Mouse (Mus musculus): ENCODE measurements around the gene Asb1. TPM values are rescaled to one million over a fixed set of nuclear protein-coding genes. Genes with fewer than 3 reads are reported as not detected.

The Asb1 gene
- total RNA-seq (2017) = 14.7 and 15.2 TPM in 2 replicates

- peak; percentile 88 for ATAC-seq (replicated peaks; ENCODE audit: low read depth, poor library complexity, severe bottlenecking)
Observed at GRCm38 (mm10) chr1:91540271-91540826, at the start of gene Asb1. Gene Asb1, plus strand, starts transcription at chr1:91540544.

DNA sequence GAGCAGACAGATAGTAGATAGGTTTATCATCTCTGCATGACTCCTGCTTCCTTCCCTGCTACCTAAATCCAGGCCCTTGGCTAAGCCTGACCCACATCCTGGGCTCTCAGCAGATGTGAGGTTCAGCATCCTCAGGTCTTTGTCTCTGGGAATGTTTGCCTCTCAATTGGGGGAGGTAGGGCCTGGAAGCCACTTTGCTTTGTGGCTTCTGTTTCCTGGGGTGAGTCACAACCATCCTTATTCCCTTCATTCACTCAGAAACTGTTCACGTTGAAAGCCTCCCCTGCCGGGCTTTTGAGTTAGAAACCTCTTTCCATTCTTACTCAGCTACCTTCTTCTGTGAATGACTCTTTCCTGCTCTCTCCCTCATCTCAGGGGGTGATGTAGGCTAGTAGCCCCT lies 47.6 kb upstream of the Asb1 start:
- no peak for ATAC-seq (replicated peaks; ENCODE audit: low read depth, poor library complexity, severe bottlenecking)

DNA sequence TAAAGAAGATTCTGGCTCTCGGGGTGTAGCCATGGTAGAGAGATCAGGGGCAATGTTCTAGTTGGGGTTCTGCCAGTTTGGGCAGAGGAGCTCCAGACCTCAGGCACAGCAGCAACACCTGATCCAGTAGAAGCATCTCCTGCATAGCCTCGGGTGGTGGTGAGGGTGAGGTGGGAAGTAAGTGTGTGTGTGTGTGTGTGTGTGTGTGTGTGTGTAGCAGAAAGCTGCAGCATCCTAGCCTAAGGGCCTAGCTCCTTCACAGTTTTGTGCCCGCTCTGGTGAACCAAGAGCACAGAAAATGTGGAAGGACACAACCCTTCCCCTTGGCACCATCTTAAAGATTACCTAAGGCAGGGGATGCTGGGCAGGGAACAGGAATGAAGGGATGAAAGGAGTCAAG lies 46.4 kb upstream of the Asb1 start:
- ATAC-seq (replicated peaks; ENCODE audit: low read depth, poor library complexity, severe bottlenecking) = no peak

DNA sequence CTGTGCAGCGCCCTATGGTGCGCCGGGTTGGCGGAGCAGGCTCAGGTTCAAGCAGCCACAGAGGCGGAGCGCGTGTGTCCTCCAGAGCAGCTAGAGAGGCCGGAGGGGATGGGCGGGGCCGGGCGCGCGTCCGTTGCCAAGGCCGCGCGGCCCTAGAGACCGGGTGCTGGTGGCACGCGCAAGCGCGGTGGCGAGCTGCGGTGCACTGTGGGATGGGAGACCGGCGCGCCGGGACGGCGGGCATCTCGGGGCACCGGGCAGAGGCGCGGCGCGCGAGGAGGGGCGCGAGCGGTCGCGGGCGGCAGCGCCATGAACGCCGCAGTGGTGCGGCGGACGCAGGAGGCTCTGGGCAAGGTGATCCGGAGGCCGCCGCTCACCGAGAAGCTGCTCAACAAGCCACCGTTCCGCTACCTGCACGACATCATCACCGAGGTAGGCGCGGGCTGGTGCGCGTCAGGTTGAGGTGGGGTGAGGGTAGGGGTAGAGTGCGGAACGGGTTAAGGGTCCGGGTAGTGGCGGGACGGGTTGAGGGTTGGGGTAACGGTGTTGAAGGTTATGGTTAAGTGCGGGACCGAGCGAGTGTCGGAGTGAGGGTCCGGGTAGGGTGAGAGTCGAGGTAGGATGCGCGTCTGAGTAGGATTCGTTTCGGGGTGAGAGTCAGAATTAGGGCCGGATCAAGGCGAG lies 45.7 kb upstream of the Asb1 start, which contains the start of gene Traf3ip1:
Traf3ip1 (plus strand) TSS at position 191 of the 684 bp plus-strand sequence.
- peak; percentile 96 for ATAC-seq (replicated peaks; ENCODE audit: low read depth, poor library complexity, severe bottlenecking)

- ATAC-seq (replicated peaks; ENCODE audit: low read depth, poor library complexity, severe bottlenecking) = no peak
Observed at GRCm38 (mm10) chr1:91495321-91495720, 45.0 kb upstream of the Asb1 start.

GRCm38 (mm10) chr1:91498579-91498978 lies 41.8 kb upstream of the Asb1 start:
- ATAC-seq (replicated peaks; ENCODE audit: low read depth, poor library complexity, severe bottlenecking) = no peak

- ATAC-seq (replicated peaks; ENCODE audit: low read depth, poor library complexity, severe bottlenecking) = no peak
Observed at GRCm38 (mm10) chr1:91504615-91505014, 35.7 kb upstream of the Asb1 start.

GRCm38 (mm10) chr1:91514916-91515315 lies 25.4 kb upstream of the Asb1 start:
- ATAC-seq (replicated peaks; ENCODE audit: low read depth, poor library complexity, severe bottlenecking) = no peak

GRCm38 (mm10) chr1:91515642-91516041 lies 24.7 kb upstream of the Asb1 start:
- no peak for ATAC-seq (replicated peaks; ENCODE audit: low read depth, poor library complexity, severe bottlenecking)

DNA sequence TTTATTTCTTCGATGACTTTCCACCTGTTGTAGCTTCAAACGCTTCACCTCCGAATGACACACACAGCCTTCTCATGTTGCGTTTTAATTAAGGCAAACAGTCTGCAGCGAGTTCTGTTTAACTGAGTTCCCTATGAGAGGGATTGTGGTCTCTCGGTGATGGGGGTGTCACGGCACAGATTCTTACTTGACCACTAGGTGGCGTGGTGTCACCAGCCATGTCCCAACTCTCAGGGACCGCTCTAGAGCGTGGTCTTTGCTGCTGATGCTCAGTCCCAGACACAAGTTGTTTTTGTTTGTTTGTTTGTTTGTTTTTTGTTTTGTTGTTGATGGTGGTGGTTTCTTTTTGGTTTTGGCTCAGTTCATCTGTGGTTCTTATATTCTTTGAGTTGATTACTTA lies 16.6 kb upstream of the Asb1 start:
- ATAC-seq (replicated peaks; ENCODE audit: low read depth, poor library complexity, severe bottlenecking) = peak; percentile 97

- ATAC-seq (replicated peaks; ENCODE audit: low read depth, poor library complexity, severe bottlenecking) = no peak
Observed at GRCm38 (mm10) chr1:91525838-91526237, 14.5 kb upstream of the Asb1 start.

- no peak for ATAC-seq (replicated peaks; ENCODE audit: low read depth, poor library complexity, severe bottlenecking)
Observed at GRCm38 (mm10) chr1:91530166-91530565, 10.2 kb upstream of the Asb1 start.

DNA sequence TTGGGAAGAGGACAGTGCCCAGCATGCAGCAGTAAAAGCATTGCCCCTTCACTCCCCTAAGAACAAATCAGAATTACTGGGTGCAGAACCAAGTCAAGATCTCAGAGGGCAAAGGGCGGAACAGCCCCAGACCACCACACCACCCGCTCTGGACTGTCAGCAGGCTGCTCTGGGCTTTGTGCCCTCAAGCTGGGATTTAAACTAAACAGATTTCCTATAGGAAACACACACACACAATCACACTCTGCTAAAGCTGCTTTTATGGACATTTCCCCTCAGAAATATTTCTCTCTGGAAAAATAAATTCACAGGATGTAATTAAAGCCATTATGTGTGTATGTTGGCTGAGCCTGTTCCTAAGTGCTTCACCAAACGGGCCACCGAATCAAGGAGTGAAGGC lies 8.1 kb upstream of the Asb1 start:
- ATAC-seq (replicated peaks; ENCODE audit: low read depth, poor library complexity, severe bottlenecking) = no peak

- no peak for ATAC-seq (replicated peaks; ENCODE audit: low read depth, poor library complexity, severe bottlenecking)
Observed at GRCm38 (mm10) chr1:91532892-91533291, 7.5 kb upstream of the Asb1 start.

GRCm38 (mm10) chr1:91533483-91533882 lies 6.9 kb upstream of the Asb1 start:
- ATAC-seq (replicated peaks; ENCODE audit: low read depth, poor library complexity, severe bottlenecking) = peak; percentile 65

GRCm38 (mm10) chr1:91533961-91534723 lies 6.2 kb upstream of the Asb1 start:
- no peak for ATAC-seq (replicated peaks; ENCODE audit: low read depth, poor library complexity, severe bottlenecking)

- no peak for ATAC-seq (replicated peaks; ENCODE audit: low read depth, poor library complexity, severe bottlenecking)
Observed at GRCm38 (mm10) chr1:91537786-91538569, 2.4 kb upstream of the Asb1 start.

- no peak for ATAC-seq (replicated peaks; ENCODE audit: low read depth, poor library complexity, severe bottlenecking)
Observed at GRCm38 (mm10) chr1:91538570-91538929, 1.8 kb upstream of the Asb1 start.

DNA sequence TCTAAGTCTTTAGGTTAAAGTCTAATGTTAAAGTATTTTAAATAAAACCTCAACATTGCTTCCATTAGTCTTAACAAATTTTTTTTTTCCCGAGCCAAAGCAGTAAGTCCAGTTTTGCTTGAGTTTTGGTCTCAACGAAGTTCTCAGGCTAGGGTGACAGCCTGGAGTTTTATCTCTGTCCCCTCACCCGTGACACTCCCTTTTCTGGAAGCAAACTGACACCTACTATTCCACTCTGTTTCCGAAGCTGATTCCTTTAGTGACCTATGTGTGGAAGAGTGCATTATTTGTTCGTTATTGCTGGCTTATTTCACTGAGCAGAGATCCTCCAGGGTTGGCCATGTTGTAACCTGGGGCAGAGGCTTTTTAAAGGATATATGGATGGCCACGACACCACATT lies 1.1 kb upstream of the Asb1 start:
- ATAC-seq (replicated peaks; ENCODE audit: low read depth, poor library complexity, severe bottlenecking) = no peak

DNA sequence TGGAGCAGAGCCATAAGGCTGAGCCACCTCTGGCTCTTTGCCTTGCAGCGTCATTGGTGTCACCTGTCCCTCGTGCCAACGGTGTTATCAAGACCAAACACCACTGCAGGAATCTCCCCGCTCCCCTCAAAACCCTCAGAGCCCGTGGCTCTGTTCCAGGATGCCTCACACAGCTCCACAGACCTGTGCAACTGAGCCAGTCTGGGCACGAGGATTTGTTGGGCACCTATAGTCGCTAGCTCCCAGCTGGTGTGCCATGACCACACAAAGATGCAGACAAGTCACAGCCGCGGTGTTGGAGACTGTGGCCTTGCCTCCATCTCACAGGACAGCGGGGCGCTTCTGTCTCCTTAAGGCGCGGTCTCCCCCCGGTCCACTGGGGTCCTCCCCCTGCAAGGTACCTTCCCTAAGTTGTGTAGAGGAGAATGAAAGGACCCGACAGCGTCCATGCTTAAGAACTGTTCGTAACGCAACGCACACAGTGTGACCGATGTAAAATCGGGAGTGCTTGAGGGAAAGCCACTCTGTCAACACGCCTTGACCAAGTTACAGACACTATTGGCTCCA lies 557 bp upstream of the Asb1 start:
- peak; percentile 24 for ATAC-seq (replicated peaks; ENCODE audit: low read depth, poor library complexity, severe bottlenecking)

Data from common myeloid progenitor, adult 5-6 weeks (primary cell).